Mouse (Mus musculus) bone marrow macrophage, adult 2 months (primary cell): Measurements from ENCODE around the gene Zfp871.

Source experiments
- CTCF ChIP-seq: IDR thresholded peaks from 2 replicates; pipeline ENCODE4 v1.5.1; 2012; ENCODE audit warnings: low read depth, mild to moderate bottlenecking, low read length, moderate library complexity
- POLR2A ChIP-seq: IDR thresholded peaks from 2 replicates; pipeline ENCODE4 v1.6.1; 2012; ENCODE audit warnings: mild to moderate bottlenecking, low read depth, low read length, borderline replicate concordance

DNA sequence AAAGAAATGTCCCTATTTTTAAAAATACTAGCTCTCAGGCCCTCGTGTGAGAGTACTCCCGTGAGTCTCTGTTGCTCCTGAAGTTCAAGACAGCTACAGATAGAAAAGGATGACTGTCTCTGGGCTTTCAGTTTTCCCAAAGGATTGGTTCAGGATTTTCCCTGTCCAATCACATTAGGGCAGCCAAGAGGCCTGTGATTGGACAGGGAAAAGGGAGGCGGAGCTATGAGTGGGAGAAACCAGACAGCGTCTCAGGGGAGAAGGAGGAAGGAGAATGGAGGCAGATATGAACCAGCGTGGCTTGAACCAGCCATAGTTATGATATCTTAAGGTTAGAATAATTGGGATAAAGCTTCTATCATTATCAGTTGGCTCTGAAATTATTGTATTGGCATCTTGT is 37.5 kb downstream of the Zfp871 start:
- no peak for TF ChIP-seq CTCF
- TF ChIP-seq POLR2A, result no peak
